Mouse (Mus musculus): ENCODE results near the gene Disp1.
A peak's percentile ranks its signal among the peaks of the same experiment; 100 is the strongest.

Disp1 gene

GRCm38 (mm10) chr1:183220796-183221718, at the start of gene Disp1:
TSS of gene Disp1 (minus strand) at chr1:183221522.
- DNase-seq (ENCODE audit: low spot score): peak; percentile 69

GRCm38 (mm10) chr1:183267666-183268065, 46.3 kb upstream of the Disp1 start:
- DNase-seq (ENCODE audit: low spot score): no peak

- no peak for DNase-seq (ENCODE audit: low spot score)
Observed at GRCm38 (mm10) chr1:183265921-183266467, 44.7 kb upstream of the Disp1 start.

- DNase-seq (ENCODE audit: low spot score): no peak
Observed at GRCm38 (mm10) chr1:183264145-183265008, 43.1 kb upstream of the Disp1 start.

GRCm38 (mm10) chr1:183252574-183252973, 31.3 kb upstream of the Disp1 start:
- DNase-seq (ENCODE audit: low spot score): no peak

- no peak for DNase-seq (ENCODE audit: low spot score)
Observed at GRCm38 (mm10) chr1:183251818-183252217, 30.5 kb upstream of the Disp1 start.

- DNase-seq (ENCODE audit: low spot score): no peak
Observed at GRCm38 (mm10) chr1:183250612-183251011, 29.3 kb upstream of the Disp1 start.

GRCm38 (mm10) chr1:183248144-183248543, 26.8 kb upstream of the Disp1 start:
- no peak for DNase-seq (ENCODE audit: low spot score)

- no peak for DNase-seq (ENCODE audit: low spot score)
Observed at GRCm38 (mm10) chr1:183243293-183243692, 22.0 kb upstream of the Disp1 start.

GRCm38 (mm10) chr1:183237901-183238300, 16.6 kb upstream of the Disp1 start:
- no peak for DNase-seq (ENCODE audit: low spot score)

GRCm38 (mm10) chr1:183236460-183236859, 15.1 kb upstream of the Disp1 start:
- no peak for DNase-seq (ENCODE audit: low spot score)

GRCm38 (mm10) chr1:183233679-183234174, 12.4 kb upstream of the Disp1 start:
- DNase-seq (ENCODE audit: low spot score): no peak

- DNase-seq (ENCODE audit: low spot score): no peak
Observed at GRCm38 (mm10) chr1:183232985-183233678, 11.8 kb upstream of the Disp1 start.

- DNase-seq (ENCODE audit: low spot score): no peak
Observed at GRCm38 (mm10) chr1:183227469-183227868, 6.1 kb upstream of the Disp1 start.

GRCm38 (mm10) chr1:183219021-183219420, 2.3 kb downstream of the Disp1 start:
- DNase-seq (ENCODE audit: low spot score): no peak

- DNase-seq (ENCODE audit: low spot score): no peak
Observed at GRCm38 (mm10) chr1:183216691-183217090, 4.6 kb downstream of the Disp1 start.

GRCm38 (mm10) chr1:183215706-183216105, 5.6 kb downstream of the Disp1 start:
- no peak for DNase-seq (ENCODE audit: low spot score)

GRCm38 (mm10) chr1:183213850-183214249, 7.5 kb downstream of the Disp1 start:
- peak; percentile 52 for DNase-seq (ENCODE audit: low spot score)

- DNase-seq (ENCODE audit: low spot score): peak; percentile 41
Observed at GRCm38 (mm10) chr1:183212757-183213211, 8.5 kb downstream of the Disp1 start.

- DNase-seq (ENCODE audit: low spot score): no peak
Observed at GRCm38 (mm10) chr1:183210115-183210514, 11.2 kb downstream of the Disp1 start.

GRCm38 (mm10) chr1:183207623-183208022, 13.7 kb downstream of the Disp1 start:
- DNase-seq (ENCODE audit: low spot score): no peak

- no peak for DNase-seq (ENCODE audit: low spot score)
Observed at GRCm38 (mm10) chr1:183207141-183207540, 14.2 kb downstream of the Disp1 start.

Measured in c-Kit-positive CD71-positive TER-119-positive erythroid progenitor cells, embryonic 14.5 days (primary cell).